Mouse (Mus musculus): ENCODE measurements around the gene Efna2.

Gene Efna2

DNA sequence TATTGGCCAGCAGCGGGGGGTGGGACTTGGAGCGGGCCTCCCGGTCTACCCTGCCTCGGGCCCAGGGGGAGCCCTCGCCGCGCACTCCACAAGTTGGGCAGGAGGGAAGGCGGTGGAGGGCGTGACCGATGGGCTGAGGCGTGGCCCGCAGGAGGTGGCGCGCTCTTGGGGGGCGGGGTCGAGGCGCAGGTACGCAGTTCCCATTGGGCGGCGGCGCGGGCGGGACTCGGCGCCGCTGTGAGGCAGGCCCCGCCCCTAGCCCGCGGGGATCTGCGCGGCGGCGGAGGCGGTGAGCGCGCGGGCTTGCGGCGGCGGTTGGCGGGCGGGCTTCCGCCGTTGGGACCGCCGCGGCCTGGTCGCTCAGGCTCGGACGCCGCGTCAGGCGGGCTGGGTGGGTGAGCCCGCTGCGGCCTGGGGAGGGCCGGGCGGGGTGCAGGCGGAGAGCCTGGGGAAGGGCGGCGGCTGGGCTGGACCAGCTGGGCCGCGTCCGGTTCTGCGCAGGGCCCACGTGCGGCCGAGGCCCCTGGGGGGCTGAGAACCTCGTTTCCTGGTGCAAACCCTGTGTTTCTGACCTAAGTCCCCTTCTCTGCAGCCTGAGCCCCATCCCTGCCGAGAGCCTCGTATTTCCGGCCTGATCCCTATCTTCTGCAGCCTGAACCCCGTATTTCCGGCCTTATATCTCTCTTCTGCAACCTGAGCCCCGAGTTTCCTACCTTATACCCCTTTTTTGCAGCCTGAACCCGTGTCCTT lies 47.3 kb downstream of the Efna2 start, which contains the start of gene Mum1:
Gene Mum1, plus strand, starts transcription at position 19 of the 750 bp plus-strand sequence.
- DNase-seq (ENCODE audit: low read depth in 2 of 2, low spot score in 2 of 2): peak; percentile 92 to 94

DNA sequence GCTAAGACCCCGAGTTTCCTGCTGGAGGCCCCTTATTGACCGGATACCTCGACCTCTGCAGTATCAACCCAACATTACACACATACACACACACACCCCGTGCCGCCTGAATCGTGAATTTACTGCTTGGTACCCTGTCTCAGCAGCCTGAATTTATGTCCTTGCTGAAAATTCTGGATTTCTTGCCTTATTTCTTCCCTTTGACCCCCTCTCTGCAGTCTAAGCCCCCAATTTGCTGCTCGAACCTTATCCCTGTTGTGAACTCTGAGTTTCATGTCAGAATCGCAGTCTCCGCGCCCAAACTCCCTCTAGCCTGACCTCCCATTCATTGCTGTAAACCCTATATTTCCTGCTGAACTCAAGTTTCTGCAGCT lies 47.9 kb downstream of the Efna2 start:
- no peak for DNase-seq (ENCODE audit: low read depth in 2 of 2, low spot score in 2 of 2)

DNA sequence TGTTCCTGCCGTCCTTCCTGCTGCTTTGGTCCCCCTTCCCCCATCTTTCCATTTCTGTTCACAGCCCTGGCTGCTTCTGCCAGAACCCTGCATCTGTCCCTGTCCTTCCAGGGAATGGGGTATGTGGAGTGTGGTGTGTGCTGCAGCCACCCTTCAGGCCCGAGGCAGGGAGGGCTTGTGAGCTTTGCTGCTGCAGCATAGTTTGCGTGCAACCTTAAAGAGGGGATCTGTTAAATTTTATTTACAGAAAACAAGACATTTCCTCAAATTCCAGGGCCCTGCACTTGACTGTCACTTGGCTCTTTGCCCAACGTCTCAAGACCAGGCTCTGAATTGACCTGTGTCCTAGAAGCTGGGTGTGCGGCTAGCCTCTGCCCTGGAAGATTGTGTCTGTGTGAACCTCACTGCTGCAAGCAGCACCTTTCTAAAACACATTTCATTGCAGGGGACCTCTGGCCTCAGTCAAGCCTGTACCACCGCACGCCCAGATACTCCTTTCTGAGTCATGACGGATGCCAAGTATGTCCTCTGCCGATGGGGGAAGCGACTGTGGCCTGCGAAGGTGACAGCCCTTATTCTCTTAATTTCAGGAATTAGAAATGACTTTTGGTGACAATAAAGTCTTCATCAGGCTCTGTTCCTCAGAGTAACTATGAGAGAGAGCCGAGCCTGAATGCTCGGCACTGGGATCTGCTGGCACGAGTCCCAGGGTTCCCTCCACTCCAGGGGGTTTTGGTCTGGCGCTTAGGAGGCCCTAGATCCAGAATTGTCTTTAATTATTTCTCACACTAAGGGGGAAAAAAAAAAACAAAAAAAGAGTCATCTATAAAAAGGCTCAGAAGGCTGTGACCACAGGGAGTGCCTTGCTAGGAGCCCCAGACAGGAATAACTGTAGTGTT lies 48.8 kb downstream of the Efna2 start:
- DNase-seq (ENCODE audit: low read depth in 2 of 2, low spot score in 2 of 2): no peak

DNA sequence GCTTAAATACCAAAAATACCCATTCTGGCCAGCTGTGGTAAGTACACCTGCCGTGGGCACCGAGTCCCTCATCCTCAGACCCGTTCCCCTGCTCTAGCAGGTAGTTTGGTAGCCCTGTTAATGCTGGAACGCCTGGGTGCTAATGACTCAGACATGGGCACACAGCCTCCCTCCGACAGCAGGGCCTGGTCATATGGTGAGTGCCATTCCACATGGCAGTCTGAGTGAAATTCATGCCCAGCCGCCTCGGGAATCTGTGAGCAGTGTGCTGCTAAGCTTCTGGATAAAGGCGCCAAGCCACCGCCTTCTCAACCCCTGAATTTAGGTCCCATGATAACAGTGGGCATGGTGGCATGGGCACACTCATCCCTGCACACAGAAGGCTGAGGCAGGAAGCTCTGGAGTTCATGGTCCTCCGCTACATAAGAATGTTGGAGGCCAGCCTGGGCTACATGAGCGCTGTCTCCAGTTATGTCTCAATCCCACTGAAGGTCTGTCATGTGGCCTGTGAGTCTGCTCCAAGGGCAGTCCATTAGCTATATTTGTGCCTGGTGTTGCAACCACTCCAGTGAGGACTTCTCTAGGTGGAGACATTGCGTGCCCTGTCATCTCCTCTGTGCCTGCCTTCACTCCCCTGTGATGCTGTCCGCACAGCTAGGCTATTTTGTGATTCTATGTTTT lies 57.0 kb downstream of the Efna2 start:
- DNase-seq (ENCODE audit: low read depth in 2 of 2, low spot score in 2 of 2): no peak

DNA sequence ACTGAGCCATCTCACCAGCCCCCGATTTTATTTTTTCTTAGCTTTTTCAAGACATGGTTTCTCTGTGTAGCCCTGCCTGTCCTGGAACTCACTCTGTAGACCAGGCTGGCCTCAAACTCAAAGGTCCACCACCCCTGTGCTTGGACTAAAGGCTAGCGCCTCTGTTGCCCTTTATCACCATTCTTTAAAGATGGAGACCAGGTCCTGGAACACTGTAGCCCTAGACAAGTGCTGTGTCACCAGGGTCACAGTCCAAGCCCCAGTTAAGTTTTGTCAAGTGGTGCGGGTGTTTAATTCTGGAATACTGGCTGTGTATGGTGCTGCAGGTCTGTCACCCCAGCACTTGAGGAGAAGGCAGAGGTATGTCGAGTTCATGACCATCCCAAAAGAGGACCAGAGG lies 57.7 kb downstream of the Efna2 start:
- DNase-seq (ENCODE audit: low read depth in 2 of 2, low spot score in 2 of 2): no peak

DNA sequence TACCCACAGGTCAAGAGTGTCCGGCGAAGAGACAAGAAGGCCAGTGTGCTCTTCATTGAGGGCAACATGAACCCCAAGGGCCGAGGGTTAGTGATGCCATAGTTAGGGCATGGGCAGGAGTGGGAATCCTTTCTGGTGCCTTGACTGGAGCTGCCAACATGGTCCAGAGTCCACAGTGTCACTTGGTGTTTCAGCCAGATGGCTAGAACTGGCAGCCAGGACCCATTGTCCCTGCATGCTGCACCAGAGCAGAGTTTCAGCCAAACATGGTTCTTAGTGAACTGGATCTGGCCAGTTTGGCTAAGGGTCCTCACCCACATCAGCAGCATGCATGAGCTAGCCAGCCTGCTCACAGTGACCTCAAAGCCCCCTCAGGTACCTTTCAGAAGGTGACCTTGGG lies 59.0 kb downstream of the Efna2 start:
- no peak for DNase-seq (ENCODE audit: low read depth in 2 of 2, low spot score in 2 of 2)

Measured in CD8-positive naive resting alpha-beta T cell, adult 2 months (primary cell).